Mouse (Mus musculus): ENCODE measurements at regions not wholly inside any gene's neighbourhood (a gene's known extent, or its start where the extent isn't known, plus 50 kb on each side); places are given as distances from the start of the nearest gene placed in this dataset.

DNA sequence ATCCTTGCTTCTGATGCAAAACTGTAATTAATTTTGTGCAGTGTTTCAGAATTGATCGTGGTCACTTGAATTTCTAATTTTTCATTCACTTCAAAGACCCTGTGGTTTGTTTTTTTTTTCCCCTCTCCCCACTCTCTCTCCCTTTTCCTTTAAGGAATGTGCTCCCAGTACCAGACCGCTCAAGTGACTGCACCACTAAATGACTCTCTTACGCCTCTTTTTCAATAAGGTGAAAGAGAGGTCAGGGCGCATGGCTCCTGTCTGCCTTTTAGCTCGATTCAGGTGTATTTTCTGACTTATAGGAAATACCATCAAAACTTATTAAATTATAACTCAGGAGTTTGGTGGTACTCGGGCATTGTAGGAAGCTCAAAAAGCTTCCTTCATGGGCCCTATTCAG is 146.0 kb upstream of the Zfp507 start:
- TF ChIP-seq MAX (IDR thresholded peaks at IDR 0.05) (no peak), CEBPB (IDR thresholded peaks at IDR 0.05; ENCODE audit: low read depth) (no peak), MYOG (IDR thresholded peaks at IDR 0.05; ENCODE audit: control insufficient read depth, extremely low read depth, insufficient read length) (no peak), FOSL1 (IDR thresholded peaks at IDR 0.05; ENCODE audit: insufficient read depth, low read length, poor library complexity, severe bottlenecking) (no peak), MYOD1 (IDR thresholded peaks at IDR 0.05; ENCODE audit: control insufficient read depth, insufficient read length, low read depth) (no peak), CTCF (IDR thresholded peaks at IDR 0.05; ENCODE audit: control insufficient read depth, insufficient read depth, insufficient read length) (no peak)
